Mouse (Mus musculus) left cerebral cortex, postnatal 25 days (tissue): ENCODE measurements around the gene Sirt3. TPM values are rescaled to one million over a fixed set of nuclear protein-coding genes. Genes with fewer than 3 reads are reported as not detected.

Experiments
- DNase-seq, 2 experiments: peaks; one replicate each; pipeline ENCODE4 v3.0.0; 2022; ENCODE audit warnings: low spot score in 2 of 2, mixed read lengths in 1 of 2
- intact Hi-C: fragments of 180-260 bp; cut with DNase I; formaldehyde crosslinking; loops from one replicate; pipeline ENCODE4 v1.15.1; 2025
- total RNA-seq, 2 experiments: library from RNA; stranded (reverse); gene quantifications; 2 replicates each; pipeline ENCODE4 v1.2.3; 2021

Sirt3 gene
- total RNA-seq, 2 experiments from 2014 or later, result 77.1 to 78.2 TPM

GRCm38 (mm10) chr7:140833341-140833740, 48.8 kb downstream of the Sirt3 start:
- no peak for DNase-seq
- intact Hi-C loops, result no loop called here

- intact Hi-C loops, result no loop called here
- DNase-seq, result no peak
Measured at GRCm38 (mm10) chr7:140831447-140831846, 50.7 kb downstream of the Sirt3 start.

GRCm38 (mm10) chr7:140828171-140828881, 53.8 kb downstream of the Sirt3 start:
- intact Hi-C loops, result loop anchor here (1.0 to 5.0 kb wide), 3 partner anchors 641 to 750 kb away; partner anchors contain the start of gene Sprn
- DNase-seq, result peak; percentile 67 to 94

- no peak for DNase-seq
Measured at GRCm38 (mm10) chr7:140822731-140823130, 59.4 kb downstream of the Sirt3 start.

GRCm38 (mm10) chr7:140821653-140822329, 60.3 kb downstream of the Sirt3 start, which contains the start of gene Zfp941:
Zfp941 (minus strand) TSS chr7:140822178.
- DNase-seq, result peak; percentile 78 to 79
- intact Hi-C loops, result no loop called here

More at GRCm38 (mm10) chr7:140822731-140823130, 59.4 kb downstream of the Sirt3 start:
- intact Hi-C loops, result no loop called here

- intact Hi-C loops, result no loop called here
- no peak for DNase-seq
Measured at GRCm38 (mm10) chr7:140821305-140821652, 60.8 kb downstream of the Sirt3 start.

- intact Hi-C loops, result no loop called here
- DNase-seq, result no peak
Measured at GRCm38 (mm10) chr7:140820173-140820572, 61.9 kb downstream of the Sirt3 start.

Other genes with a start within 250 kb of the Sirt3 start
- gene Olfr53, start 235.9 kb downstream of the Sirt3 start, total RNA-seq, result not detected
- under 1 TPM; 0.05 to 0.07 TPM for gene Olfr539, start 222.4 kb downstream of the Sirt3 start, total RNA-seq
- not detected for gene Olfr45, start 200.4 kb downstream of the Sirt3 start, total RNA-seq
- not detected for gene Olfr541, start 185.0 kb downstream of the Sirt3 start, total RNA-seq
- gene Cyp2e1, start 118.6 kb downstream of the Sirt3 start, total RNA-seq, result not detected
- not detected for gene Syce1, start 94.5 kb downstream of the Sirt3 start, total RNA-seq
- gene Zfp941, start 60.1 kb downstream of the Sirt3 start, total RNA-seq, result 10 to 100 TPM; 23.6 to 24.7 TPM
- gene Urah, start 47.3 kb downstream of the Sirt3 start, total RNA-seq, result 1 to 10 TPM; 2.7 to 4.1 TPM
- gene Scgb1c1, start 36.8 kb downstream of the Sirt3 start, total RNA-seq, result not detected
- gene Odf3, start 34.5 kb downstream of the Sirt3 start, total RNA-seq, result not detected
- gene Gm45785, start 26.0 kb downstream of the Sirt3 start, total RNA-seq, result 1 to 10 TPM; 1.2 to 1.8 TPM
- 10 to 100 TPM; 66.0 to 70.0 TPM for gene Ric8a, start 25.4 kb downstream of the Sirt3 start, total RNA-seq
- 10 to 100 TPM; 25.9 to 28.1 TPM for gene Bet1l, start 24.7 kb downstream of the Sirt3 start, total RNA-seq
- 100 to 1,000 TPM; 116 TPM for gene Psmd13, start 341 bp downstream of the Sirt3 start, total RNA-seq
- 1 to 10 TPM in 1 of 2 experiments, not detected in 1; 1.2 TPM for gene Cox8b, start 18.1 kb upstream of the Sirt3 start, total RNA-seq
- under 1 TPM; 0.41 to 0.73 TPM for gene Nlrp6, start 38.6 kb upstream of the Sirt3 start, total RNA-seq
- 1 to 10 TPM; 4.7 to 6.3 TPM for gene Pgghg, start 59.1 kb upstream of the Sirt3 start, total RNA-seq
- not detected for gene Ifitm5, start 68.0 kb upstream of the Sirt3 start, total RNA-seq
- not detected for gene Gm45717, start 73.6 kb upstream of the Sirt3 start, total RNA-seq
- 10 to 100 TPM; 11.7 to 15.7 TPM for gene Ifitm2, start 73.7 kb upstream of the Sirt3 start, total RNA-seq
- 1 to 10 TPM; 1.7 to 2.9 TPM for gene Ifitm1, start 84.9 kb upstream of the Sirt3 start, total RNA-seq
- gene Ifitm3, start 128.5 kb upstream of the Sirt3 start, total RNA-seq, result 10 to 100 TPM in 1 of 2 experiments, 1 to 10 TPM in 1; 9.9 to 13.5 TPM
- gene Ifitm6, start 135.6 kb upstream of the Sirt3 start, total RNA-seq, result not detected
- gene Gm17387, start 146.8 kb upstream of the Sirt3 start, total RNA-seq, result not detected
- 10 to 100 TPM; 79.6 to 84.3 TPM for gene B4galnt4, start 178.8 kb upstream of the Sirt3 start, total RNA-seq
- under 1 TPM in 1 of 2 experiments, not detected in 1; 0.21 TPM for gene Pkp3, start 195.9 kb upstream of the Sirt3 start, total RNA-seq
- gene Sigirr, start 218.3 kb upstream of the Sirt3 start, total RNA-seq, result 1 to 10 TPM; 2.9 to 3.2 TPM
- gene Ano9, start 235.5 kb upstream of the Sirt3 start, total RNA-seq, result not detected
- 10 to 100 TPM; 47.3 to 53.6 TPM for gene Ptdss2, start 240.1 kb upstream of the Sirt3 start, total RNA-seq